Mouse (Mus musculus): ENCODE data around the gene Abca5. TPM values are rescaled to one million over a fixed set of nuclear protein-coding genes. Genes with fewer than 3 reads are reported as not detected.
A peak's percentile ranks its signal among the peaks of the same experiment; 100 is the strongest.
"Not testable (repeated sequence)": the region's sequence is repeated elsewhere in the genome, so short reads cannot be mapped to it uniquely, and the experiment has no call there.

Abca5 gene
- 10 to 100 TPM; 15.7 to 20.2 TPM for total RNA-seq (2021)
- long read RNA-seq, experiment 1, partial matches to known transcripts: 1 of 3 reads
- long read RNA-seq, experiment 1, other reads (novel, unspliced or antisense): 2 of 3 reads
- long read RNA-seq, experiment 2, partial matches to known transcripts: 0 of 1 reads
- long read RNA-seq, experiment 2, other reads (novel, unspliced or antisense): 1 of 1 reads

DNA sequence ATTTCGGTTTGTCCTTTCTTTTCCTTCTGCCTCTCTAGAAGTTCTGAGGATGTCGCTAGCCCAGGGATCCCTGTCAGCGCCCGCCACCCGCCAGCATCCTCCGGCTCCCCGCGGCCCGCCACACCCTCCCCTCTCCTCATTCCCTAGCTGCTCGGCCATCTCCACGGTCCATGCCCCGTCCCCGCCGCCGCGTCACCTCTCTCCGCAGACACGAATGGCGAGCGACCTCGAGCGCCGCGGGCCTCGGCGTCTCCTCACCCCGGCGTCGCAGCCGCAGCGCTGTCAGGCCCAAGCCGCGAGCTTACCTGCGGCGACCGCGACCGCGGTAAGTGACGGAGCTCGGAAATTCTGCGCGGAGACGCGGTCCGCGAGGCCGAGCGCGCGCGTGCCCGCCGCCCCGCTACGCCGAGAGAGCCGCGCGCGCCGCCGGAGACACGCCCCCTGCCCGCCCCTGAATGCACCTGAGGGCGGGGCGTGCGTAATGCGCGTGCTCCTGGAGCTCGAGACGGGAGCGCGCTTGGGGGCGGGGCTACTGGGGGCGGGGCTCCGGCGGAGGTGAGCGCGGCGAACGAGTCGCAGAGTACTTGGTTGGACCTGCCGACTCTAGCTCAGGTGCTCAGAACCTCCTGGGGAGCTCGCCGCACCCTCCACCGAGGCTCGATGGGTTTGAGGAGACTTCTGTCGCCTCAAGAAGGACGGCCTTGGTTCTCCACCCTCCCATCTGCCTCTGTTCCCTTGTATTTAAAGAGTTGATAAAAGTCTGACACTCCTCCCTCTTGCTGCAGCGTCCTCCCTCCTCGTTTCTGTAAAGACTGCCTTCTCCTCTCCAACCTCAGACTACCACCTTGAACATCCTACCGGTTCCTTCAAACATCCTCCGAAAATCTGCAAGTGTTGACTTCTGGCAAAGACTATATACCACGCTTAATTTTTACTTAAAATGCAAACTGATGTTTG lies at the start of gene Abca5:
TSS of gene Abca5 (minus strand) at position 428 of the 957 bp plus-strand sequence.
- peak; percentile 92 to 96 for DNase-seq

DNA sequence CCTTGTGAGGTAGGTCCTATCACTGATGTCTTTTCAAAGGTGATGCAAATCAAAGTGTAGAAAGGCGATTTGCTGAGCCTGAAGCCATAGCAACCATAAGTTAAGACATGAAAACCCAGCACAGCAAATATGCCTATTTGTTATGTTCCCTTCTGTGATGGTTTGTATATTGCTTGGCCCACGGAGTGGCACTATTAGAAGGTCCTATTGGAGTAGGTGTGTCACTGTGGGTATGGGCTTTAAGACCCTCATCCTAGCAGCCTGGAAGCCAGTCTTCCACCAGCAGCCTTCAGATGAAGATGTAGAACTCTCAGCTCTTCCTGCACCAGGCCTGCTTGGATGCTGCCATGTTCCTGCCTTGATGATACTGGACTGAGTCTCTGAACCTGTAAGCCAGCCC lies 48.0 kb upstream of the Abca5 start:
- no peak for DNase-seq

- no peak for DNase-seq
Observed at GRCm38 (mm10) chr11:110380310-110380668, 42.8 kb upstream of the Abca5 start.

DNA sequence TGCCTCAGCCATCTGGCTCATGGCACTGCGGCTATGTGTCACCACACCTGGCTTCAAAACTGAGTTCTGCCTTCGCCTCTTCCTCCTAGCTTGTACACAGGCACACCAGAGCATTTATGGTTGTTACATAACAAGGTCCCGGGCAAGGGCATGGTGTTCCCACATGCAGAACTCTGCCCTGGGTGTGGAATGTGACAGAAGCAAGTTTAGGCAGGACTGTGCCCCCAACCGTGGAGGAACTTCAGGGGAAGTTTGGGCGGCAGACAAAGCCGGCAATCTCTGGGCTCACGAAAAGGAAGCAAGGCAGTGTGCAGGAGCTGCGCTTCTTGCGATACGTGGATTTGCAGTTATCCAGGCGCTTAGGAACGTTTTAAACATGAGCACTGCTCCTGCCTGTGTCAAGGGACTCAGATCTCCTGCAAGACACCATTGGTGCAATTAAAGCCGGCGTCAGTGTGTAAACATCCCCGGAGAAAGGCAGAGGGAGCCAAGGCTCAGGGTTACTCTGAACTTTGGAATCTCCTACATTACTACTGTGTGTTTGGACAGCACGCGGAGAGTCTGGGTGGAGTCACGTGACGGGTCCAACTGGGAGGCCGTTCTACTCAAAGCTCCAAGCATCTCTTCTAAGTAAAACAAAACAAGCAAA lies 42.3 kb upstream of the Abca5 start:
- DNase-seq: peak; percentile 69 to 79

GRCm38 (mm10) chr11:110374036-110374435 lies 36.5 kb upstream of the Abca5 start:
- no peak for DNase-seq

DNA sequence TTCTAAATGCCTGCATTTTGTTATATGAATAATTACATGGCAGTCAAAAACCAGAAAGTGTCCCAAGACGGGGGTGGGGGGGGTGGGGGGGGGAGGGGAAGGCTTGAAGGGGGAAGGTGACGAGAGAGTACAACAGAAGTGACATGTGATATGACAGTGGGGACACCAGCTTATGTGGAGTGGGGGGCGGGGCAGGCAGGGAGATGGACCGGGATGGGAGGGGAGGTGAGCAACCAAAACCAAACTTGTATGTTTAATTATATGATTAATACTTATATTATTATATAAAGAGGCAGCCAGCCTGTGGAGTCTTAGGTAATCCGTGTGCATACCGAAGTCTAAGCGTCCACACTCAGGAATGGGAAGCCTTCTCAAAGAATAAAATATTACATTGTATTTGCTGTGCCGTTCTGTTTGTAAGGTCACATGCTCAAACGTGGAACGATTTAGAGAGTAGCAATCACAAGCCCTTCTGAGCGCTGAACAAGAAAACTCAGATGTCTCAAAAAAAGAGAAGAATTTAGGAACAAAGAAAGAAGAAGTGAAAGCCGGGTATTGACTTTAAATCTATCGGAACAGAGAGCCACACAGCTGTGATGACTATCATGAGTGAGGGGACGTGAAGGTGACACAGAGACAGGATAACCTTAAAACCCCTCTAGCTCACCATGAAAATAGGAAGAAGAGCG lies 34.9 kb upstream of the Abca5 start:
- no peak for DNase-seq

GRCm38 (mm10) chr11:110371827-110372226 lies 34.3 kb upstream of the Abca5 start:
- no peak for DNase-seq

- DNase-seq: no peak
Observed at GRCm38 (mm10) chr11:110369312-110370019, 31.9 kb upstream of the Abca5 start.

- peak in 1 of 2 experiments; percentile 4 for DNase-seq
Observed at GRCm38 (mm10) chr11:110367638-110368037, 30.1 kb upstream of the Abca5 start.

- no peak for DNase-seq
Observed at GRCm38 (mm10) chr11:110366902-110367301, 29.4 kb upstream of the Abca5 start.

DNA sequence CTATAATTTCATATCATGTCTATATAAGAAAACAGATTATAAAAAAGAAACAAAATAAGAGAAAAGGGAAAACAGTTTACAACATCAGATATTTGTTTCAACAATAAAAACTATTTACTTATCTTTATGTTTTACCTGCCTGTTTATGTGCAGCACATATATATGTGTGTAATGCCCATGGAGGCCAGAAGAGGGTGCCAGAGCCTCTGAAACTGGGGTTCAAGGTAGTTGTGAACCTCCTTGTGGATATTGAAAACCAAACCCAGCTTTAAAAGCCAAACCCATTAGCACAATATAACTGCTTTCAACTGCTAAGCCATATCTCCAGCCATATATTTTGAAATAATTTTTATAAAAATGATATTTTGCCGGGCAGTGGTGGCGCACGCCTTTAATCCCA lies 27.5 kb upstream of the Abca5 start:
- peak; percentile 65 to 74 for DNase-seq

DNA sequence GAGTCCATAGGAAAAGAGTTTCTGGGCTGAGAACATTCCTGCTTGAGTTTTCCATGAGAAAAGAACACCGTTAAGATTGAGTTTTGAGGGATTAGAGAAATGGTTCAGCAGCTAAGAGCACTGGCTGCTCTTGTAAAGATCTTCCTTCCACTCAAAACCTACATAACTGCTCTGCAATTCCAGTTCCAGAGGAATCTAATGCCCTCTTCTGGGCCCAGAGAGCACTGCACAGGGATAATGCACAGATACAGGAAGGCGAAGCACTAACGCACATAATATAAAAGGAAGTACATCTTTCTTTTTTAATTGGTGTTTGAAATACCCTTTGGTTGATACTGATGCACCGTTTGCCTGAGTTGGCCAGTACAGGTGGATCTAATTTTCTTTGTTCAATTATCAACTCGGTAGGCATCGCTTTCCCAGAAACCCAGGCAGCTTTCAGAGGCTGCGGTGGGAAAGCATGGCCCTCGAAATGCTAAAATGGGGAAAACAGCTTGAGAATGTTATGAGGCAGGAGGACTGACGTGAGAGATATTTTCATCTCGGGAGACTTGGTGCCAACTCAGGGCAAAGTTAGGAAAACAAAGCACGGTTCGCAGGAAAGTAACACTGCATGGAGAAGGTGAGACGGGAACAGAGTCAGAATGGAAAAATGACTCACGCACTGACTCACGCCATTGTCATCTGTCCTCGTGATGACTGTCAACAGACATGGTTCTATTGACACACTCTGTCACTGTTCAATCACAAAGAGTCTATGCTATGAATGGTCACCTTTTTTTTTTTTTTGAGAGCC lies 20.4 kb upstream of the Abca5 start:
- DNase-seq: peak; percentile 66 to 70

- DNase-seq: not testable (repeated sequence)
Observed at GRCm38 (mm10) chr11:110355131-110355530, 17.6 kb upstream of the Abca5 start.

GRCm38 (mm10) chr11:110354261-110354660 lies 16.7 kb upstream of the Abca5 start:
- DNase-seq: no peak

DNA sequence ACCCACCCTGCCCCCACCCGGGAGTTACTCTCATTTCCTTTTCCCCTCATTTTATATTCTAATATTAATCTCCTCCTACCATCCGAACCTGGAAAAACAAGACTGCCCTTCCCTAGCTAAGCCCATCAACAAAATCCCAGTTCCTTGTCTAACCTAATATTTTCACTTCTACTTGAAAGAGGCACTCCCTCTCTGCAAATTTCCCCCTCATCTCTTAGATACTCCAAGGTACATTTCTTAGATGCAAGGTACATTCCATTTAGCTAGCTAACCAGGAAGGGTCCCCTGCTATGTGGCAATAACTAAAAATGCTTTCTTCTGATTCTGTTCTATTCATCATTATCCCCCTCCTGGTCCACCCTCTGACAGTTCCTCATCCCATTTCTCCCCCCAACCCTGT lies 10.7 kb upstream of the Abca5 start:
- no peak for DNase-seq

- no peak for DNase-seq
Observed at GRCm38 (mm10) chr11:110347768-110348167, 10.3 kb upstream of the Abca5 start.

- DNase-seq: peak; percentile 39 to 63
Observed at GRCm38 (mm10) chr11:110336814-110337288, 665 bp downstream of the Abca5 start.

- DNase-seq: no peak
Observed at GRCm38 (mm10) chr11:110330093-110330492, 7.4 kb downstream of the Abca5 start.

DNA sequence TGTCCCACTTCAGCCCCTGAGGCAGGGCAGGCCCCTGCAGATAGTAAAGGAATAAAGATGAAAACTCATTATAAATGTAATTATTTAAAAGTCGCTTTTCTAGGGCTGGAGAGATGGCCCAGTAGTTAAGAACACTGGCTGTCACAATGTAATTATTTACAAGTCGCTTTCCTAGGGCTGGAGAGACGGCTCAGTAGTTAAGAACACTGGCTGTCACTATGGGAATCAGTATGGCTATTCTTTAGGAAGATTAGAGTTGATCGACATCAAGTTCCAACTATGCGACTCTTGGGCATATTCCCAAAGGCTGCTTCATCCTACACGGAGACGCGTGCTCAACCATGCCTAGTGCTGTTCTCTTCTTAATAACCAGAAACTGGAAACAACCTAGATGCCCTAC lies 15.2 kb downstream of the Abca5 start:
- DNase-seq: no peak

GRCm38 (mm10) chr11:110306475-110307168 lies 30.9 kb downstream of the Abca5 start:
- no peak for DNase-seq
